Mouse (Mus musculus) retina, adult 2 months (tissue): Measurements from ENCODE around the gene Gfod2.

Experiments used
- DNase-seq: peaks from one replicate; pipeline ENCODE4 v3.0.0-alpha.2; 2012; ENCODE audit warnings: low read depth, low spot score

The Gfod2 gene

GRCm38 (mm10) chr8:105685796-105686308 lies 72.6 kb downstream of the Gfod2 start, which contains the start of gene Carmil2:
Gene Carmil2 (plus strand): TSS chr8:105686274.
- DNase-seq = no peak

GRCm38 (mm10) chr8:105685325-105685724 lies 73.1 kb downstream of the Gfod2 start:
- DNase-seq = no peak

GRCm38 (mm10) chr8:105677891-105678290 lies 80.6 kb downstream of the Gfod2 start:
- DNase-seq = no peak
